Mouse (Mus musculus): ENCODE data around the gene Pxylp1. TPM values are rescaled to one million over a fixed set of nuclear protein-coding genes. Genes with fewer than 3 reads are reported as not detected.

Pxylp1 gene
- 11.4 and 11.7 TPM in 2 replicates for polyA plus RNA-seq (2015; fragmentation: Nextera tagmentation; extraction: Ambion mirVana)

DNA sequence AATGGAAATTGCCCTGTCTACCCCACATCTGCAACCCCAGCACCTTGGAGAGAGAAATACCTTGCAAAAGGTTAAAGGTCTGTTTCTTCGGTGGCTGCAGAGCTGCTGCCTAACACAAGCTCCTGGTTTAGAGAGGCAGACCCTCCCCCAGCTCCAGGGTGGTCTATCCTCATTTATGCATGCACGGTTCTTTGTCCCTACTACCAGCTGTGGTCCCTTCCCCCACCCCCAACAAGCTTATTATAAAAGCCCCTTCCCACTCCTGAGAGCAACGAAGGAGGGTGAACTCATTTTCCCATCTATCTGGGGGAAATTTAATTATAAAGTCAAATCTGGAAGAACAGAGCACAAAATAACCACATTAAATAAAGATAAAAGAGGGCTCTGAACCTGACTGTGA, at the start of gene Pxylp1:
TSS of gene Pxylp1 (minus strand) at position 124 of the 400 bp plus-strand sequence.

Other genes starting within 250 kb of the Pxylp1 start
- 17.2 and 18.0 TPM in 2 replicates for gene Zbtb38, start 139.8 kb downstream of the Pxylp1 start, polyA plus RNA-seq (2015; fragmentation: Nextera tagmentation; extraction: Ambion mirVana)
- 2.5 and 2.7 TPM in 2 replicates for gene Spsb4, start 126.2 kb upstream of the Pxylp1 start, polyA plus RNA-seq (2015; fragmentation: Nextera tagmentation; extraction: Ambion mirVana)
- 28.4 and 30.4 TPM in 2 replicates for gene Slc25a36, start 218.5 kb upstream of the Pxylp1 start, polyA plus RNA-seq (2015; fragmentation: Nextera tagmentation; extraction: Ambion mirVana)

All from urinary bladder, postnatal 0 days (tissue).